Mouse (Mus musculus): ENCODE data around the gene Rbks.

GRCm38 (mm10) chr5:31585526-31585925 is 111.9 kb downstream of the Rbks start:
- TF ChIP-seq CTCF (IDR thresholded peaks at IDR 0.05; ENCODE audit: low read depth, low read length): no peak
- TF ChIP-seq POLR2A (IDR thresholded peaks at IDR 0.05; ENCODE audit: insufficient read depth, low read length): no peak
- TF ChIP-seq EP300 (IDR thresholded peaks at IDR 0.05; ENCODE audit: insufficient read depth, low read depth, low read length): no peak

Measured in ES-Bruce4 (cell line).